Mouse (Mus musculus) c-Kit-positive CD71-positive TER-119-positive erythroid progenitor cells, embryonic 14.5 days (primary cell): ENCODE results near the gene Car7.

Experiments
- DNase-seq: peaks from one replicate; pipeline ENCODE4 v3.0.0-alpha.2; 2013; ENCODE audit warnings: low spot score

Gene Car7

GRCm38 (mm10) chr8:104533971-104534778, at the start of gene Car7, which contains the start of gene Nae1:
Gene Car7, plus strand, starts transcription at chr8:104534689.
Gene Nae1, minus strand, starts transcription at chr8:104534637.
- DNase-seq, result peak; percentile 91

DNA sequence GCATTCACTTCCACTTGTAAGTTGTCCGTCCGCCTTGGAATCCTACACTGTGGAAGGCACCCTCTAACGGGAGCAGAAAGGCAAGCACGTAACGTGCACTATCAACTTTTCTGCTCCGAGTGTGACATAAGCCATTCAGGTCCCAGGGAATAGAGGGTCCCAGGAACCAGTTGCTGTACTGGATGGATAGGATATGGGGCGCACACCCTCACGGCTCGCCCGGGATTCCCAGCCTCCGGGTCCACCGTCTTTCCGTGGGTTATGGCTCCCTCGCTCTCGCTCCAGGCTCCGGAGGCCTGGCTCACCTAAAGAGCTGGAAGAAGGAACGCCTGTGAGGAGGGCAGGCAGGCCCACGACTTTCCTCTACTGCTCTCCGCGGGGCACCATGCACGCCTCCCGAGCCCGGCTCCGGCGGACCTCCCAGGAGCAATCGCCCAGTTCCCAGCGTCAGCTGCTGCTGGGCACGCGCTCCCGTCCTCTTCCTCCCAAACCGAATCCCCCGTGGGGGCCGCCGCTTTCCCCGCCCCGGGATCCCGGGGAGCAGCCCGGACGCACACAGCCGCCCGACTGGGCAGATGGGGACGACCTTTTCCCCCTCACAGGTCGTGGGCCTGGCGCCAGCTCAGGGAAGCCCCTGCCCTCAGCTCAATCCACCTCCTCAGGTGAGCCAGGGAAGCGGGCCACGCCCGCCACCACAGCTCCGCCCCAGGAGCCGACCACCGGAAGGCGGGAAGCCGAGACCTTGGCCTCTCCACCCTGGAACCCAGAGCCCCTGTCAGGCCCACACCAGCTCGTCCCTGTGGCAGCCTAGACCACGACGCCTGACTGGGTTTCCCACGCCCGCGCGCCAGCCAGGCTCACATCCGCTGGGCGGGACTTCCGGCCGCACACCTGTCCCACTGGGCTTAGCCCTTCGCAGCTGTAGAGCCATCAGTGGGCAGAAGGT, 25.2 kb upstream of the Car7 start, which contains the start of gene Terb1:
Gene Terb1, minus strand, starts transcription at position 850 of the 946 bp plus-strand sequence.
- DNase-seq, result no peak

- no peak for DNase-seq
These were observed 24.4 kb upstream of the Car7 start for GRCm38 (mm10) chr8:104510134-104510533.

DNA sequence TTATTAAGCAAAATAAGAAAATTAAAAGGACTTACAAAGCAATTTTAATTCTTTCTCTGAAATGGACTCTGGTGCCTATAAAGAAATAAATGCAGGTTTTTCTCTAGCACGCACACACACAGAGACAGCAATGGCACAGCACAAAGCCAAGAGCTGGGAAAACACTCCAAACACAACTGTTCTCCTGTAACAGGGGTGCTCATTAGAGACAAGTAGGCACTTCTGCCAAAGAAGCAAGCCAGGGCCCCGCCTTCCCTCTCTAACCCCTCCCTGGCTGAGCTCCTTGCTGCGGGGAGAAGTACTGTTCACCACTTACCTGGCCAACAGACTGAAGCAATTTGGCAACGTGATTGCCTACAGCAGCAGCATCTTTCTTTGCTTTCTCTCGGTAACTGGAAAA, 16.6 kb upstream of the Car7 start:
- no peak for DNase-seq

GRCm38 (mm10) chr8:104529671-104530070, 4.8 kb upstream of the Car7 start:
- DNase-seq, result no peak

DNA sequence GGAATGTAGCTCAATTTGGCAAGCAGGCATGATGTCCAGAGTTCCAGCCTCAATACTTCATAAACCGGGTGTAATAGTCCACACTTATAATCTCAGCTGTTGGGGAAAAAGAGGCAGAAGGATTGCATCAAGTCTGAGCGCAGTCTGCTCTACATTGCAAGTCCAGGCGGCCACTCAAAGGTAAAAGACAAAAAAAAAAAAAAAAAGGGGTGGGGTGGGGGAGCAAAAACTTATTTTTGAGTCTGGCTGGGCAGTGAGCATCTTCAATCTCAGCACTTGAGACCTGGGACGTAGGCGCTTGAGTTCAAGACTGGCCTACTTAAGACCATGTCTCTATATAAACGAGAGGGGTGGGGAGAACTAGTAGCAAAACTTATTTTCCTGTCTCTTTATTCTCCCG, 938 bp upstream of the Car7 start:
- no peak for DNase-seq

DNA sequence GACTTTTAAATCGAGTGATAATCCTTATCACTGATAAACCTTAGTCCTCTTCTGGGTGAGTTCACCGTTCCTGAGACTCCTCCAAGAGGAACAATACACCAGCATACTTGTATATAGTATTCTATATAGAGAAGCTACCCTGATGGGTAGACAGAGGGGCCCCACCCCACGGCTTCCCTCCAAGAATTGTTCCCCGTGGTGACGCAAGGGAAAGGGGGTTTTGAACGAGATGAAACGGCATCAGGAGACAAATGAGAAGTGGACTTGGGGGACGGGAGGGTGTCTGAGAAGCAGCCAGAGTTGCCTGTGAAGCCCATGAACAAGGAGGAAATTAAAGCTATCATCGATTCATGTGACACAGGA, 271 bp downstream of the Car7 start:
- no peak for DNase-seq

DNA sequence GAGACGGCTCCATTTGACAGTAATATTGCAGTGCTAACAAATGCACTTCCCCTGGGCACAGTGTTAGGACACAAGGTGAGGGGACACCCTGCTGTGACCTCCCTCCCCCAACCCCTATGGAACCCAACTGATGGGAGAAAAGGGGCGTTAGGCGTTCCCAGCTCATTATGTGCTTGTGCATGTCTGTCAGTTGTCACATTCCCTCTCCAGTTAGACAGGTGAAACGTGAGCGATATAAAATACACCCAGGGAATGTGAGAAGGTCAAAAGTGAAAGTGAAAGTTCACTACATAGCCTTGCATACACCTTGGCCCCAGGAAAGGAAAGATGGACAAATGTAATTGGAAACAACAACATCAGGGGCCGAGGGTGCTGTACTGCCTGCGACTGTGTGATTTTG, 889 bp downstream of the Car7 start:
- DNase-seq, result peak; percentile 9

GRCm38 (mm10) chr8:104536028-104536427, 1.5 kb downstream of the Car7 start:
- no peak for DNase-seq

DNA sequence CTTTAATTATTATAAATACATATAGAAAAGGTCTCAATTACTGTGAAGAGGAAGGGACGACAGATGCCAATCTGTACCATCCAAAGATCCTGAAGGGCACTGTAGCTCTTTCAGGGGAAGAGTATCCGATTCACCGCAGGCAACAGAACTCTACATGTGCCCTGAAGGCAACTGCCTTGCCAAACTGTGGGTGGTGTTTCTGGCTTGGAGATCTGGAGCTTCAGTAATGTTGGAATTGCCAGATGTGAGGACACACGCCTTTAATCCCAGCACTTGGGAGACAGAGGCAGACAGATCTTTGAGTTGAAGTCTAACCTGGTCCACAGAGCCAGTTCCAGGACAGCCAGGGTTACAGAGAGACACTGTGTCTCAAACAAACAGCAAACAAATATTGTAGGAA, 4.4 kb downstream of the Car7 start:
- DNase-seq, result no peak

GRCm38 (mm10) chr8:104539566-104539965, 5.1 kb downstream of the Car7 start:
- DNase-seq, result no peak

GRCm38 (mm10) chr8:104540238-104540637, 5.7 kb downstream of the Car7 start:
- DNase-seq, result no peak

- no peak for DNase-seq
These were observed 6.4 kb downstream of the Car7 start for GRCm38 (mm10) chr8:104540710-104541514.

DNA sequence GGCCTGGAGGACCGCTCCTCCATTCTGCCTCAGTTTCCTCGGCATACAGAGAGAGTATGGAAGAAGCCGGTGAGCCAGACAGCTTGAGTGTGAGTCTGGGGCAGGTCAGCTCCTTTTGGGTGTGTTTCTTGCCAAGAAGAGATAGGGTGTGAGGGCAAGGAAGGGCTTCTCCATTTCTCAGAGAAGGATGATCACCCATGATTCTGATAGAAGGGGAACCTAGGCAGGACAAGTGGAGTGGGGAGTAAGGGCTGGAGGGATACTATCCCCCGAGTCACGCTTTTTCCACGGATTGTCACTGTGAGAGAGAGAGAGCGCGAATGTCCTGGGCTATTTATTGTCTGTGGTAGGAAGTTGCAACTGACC, 7.0 kb downstream of the Car7 start:
- no peak for DNase-seq

DNA sequence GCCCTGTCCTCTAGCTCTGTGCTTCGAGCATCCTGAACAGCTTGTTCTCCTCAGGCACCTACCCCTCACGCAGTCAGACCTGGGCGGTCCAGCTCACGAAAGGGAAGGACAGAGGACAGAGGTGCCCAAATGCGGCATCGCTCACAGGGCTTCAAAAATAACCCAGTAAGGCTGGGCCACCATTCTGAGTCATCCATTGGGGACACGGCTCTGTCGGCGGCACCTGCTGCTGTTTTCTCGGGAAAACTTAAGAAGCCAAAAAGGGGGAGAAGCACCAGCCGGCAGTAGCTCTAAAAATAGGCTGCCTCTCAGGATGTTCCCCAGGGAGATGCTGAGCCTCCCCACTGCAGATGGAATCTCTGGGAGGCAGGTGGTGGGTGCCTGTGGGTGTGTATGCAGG, 7.7 kb downstream of the Car7 start:
- no peak for DNase-seq

DNA sequence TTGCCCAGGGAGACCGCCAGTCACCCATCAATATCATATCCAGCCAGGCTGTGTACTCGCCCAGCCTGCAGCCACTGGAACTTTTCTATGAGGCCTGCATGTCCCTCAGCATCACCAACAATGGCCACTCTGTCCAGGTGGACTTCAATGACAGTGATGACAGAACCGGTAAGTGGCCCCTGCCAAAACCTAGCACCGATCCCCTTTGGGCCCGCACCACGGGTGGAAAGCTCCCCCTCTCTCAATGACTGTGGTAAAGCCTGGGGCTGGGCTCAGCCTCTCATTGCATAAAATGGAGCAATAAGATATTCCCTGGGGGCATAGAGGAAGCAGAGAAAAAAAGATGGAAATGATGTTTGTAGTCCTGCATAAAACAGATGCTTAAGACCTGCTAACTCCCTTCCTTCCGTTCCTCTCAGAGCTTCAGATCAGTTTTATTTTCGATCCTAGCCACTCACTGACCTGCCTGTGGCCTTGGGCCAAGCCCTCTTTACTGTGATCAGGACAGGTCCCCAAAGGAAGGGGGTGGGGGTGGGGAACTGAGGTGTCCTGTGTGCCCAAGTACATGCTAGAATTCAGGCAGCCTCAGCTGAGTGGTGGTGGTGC, 9.1 kb downstream of the Car7 start:
- DNase-seq, result no peak

- no peak for DNase-seq
These were observed 20.7 kb downstream of the Car7 start for GRCm38 (mm10) chr8:104555191-104555590.

DNA sequence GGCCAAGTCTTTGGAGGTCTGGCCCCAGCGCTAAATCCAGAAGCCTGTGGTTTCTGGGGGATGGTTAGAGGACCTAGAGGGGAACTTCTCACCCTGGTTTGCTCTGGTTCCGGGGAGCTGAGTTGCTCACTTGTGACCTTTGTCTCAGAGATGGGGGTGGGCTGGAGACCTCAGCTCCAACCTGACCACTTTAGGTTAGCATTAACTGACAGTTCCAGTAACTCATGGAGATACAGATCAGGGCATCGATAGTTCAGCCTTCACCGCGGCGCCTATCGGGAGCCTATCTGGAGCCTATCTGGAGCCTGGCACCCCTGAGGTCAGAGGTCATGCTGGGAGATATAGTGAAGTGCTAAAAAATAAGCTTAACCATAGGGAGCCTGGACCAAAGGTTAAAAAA, 22.7 kb downstream of the Car7 start:
- no peak for DNase-seq

GRCm38 (mm10) chr8:104560731-104561130, 26.2 kb downstream of the Car7 start:
- DNase-seq, result no peak

DNA sequence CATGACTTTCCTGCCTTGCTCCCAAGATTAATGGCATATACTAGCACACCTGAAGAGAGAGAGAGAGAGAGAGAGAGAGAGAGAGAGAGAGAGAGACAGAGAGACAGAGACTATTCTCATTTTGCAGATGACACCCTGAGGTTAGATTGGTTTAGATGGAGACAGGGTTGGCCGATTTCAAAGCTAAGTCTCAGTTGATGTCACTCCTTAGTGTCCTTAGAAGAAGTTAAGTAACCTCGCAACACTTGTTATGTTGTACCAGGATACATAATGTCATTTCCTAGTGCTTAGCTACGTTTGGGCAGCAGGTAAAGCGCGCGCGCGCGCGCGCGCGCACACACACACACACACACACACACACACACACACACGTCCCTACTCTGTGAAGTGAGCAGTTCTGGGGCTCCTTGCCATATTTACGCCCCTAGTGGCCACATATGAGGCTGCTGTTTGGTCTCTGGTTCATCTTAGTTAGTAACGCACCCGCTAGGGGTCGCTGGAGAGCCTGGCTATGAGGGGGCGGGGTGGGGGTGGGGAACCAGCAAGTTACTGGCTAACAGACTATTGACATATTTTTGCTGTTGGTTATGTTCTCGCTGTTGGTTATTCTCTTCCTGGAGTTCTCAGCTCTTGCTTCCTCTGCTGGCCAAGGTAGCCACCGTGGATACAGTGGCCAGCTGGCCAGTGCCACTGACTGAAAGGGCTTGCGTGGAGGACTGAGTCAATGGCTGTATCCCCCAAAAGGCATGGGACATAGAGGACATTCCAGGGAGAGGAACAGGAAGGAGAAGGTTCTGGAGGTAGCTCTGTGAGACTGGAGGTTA, 30.4 kb downstream of the Car7 start:
- DNase-seq, result peak; percentile 88

DNA sequence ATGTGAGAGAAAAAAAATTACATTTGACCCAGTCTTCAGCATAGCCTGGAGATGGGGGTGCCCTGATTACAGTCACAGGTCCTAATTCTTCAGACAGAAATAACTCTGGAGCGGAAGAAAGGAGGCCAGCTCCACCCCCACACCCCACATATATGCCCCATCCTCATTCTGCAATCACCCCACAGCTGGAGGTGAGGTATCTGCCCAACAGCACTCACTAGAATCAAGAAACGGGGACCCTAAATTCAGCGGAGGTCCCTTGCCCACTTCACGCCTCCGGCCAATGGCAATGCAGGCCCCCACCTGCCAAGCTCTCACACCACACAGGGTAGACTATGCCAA, 30.9 kb downstream of the Car7 start:
- no peak for DNase-seq
